Mouse (Mus musculus): Measurements from ENCODE around the gene Mybph. TPM values are rescaled to one million over a fixed set of nuclear protein-coding genes. Genes with fewer than 3 reads are reported as not detected.

Gene Mybph
- polyA plus RNA-seq, 1 experiment from 2014 or later = 55.8 TPM

- Histone ChIP-seq H3K27me3 (no peaks in the 10 kb centered on the region), H3K9ac (no peak overlapping the region), H3K36me3 (no peaks in the 10 kb centered on the region), H3K9me3 (no peaks in the 10 kb centered on the region), H3K4me3 (no peak overlapping the region), H3K27ac (no peak overlapping the region), H3K4me1 (peaks cover 18% of the 10 kb centered on the region), H3K4me2 (no peak overlapping the region)
- WGBS = 50% methylated on average over 2 of the region's 2 CpGs
- ATAC-seq (ENCODE audit: insufficient number of reproducible peaks, low FRiP score, low TSS enrichment, low read depth) = no peak
These were observed 7.2 kb downstream of the Mybph start for GRCm38 (mm10) chr1:134200481-134200880.

- H3K27ac ChIP-seq = no peak overlapping the region
- no peak overlapping the region for H3K9ac ChIP-seq
- peaks cover 14% of the 10 kb centered on the region for H3K4me1 ChIP-seq
- H3K4me3 ChIP-seq = no peak overlapping the region
- no peak overlapping the region for H3K4me2 ChIP-seq
- ATAC-seq (ENCODE audit: insufficient number of reproducible peaks, low FRiP score, low TSS enrichment, low read depth) = no peak
- H3K36me3 ChIP-seq = no peaks in the 10 kb centered on the region
- 84% methylated on average over 6 of the region's 6 CpGs for WGBS
- no peaks in the 10 kb centered on the region for H3K9me3 ChIP-seq
- no peaks in the 10 kb centered on the region for H3K27me3 ChIP-seq
These were observed 7.9 kb downstream of the Mybph start for GRCm38 (mm10) chr1:134200998-134201686.

- no peak overlapping the region for H3K9ac ChIP-seq
- no peak overlapping the region for H3K4me3 ChIP-seq
- no peak overlapping the region for H3K27ac ChIP-seq
- WGBS = 47% methylated on average over 3 of the region's 3 CpGs
- H3K4me1 ChIP-seq = peaks cover 13% of the 10 kb centered on the region
- no peak for ATAC-seq (ENCODE audit: insufficient number of reproducible peaks, low FRiP score, low TSS enrichment, low read depth)
- H3K27me3 ChIP-seq = no peaks in the 10 kb centered on the region
- no peak overlapping the region for H3K4me2 ChIP-seq
- H3K9me3 ChIP-seq = no peaks in the 10 kb centered on the region
- no peaks in the 10 kb centered on the region for H3K36me3 ChIP-seq
These were observed 8.6 kb downstream of the Mybph start for GRCm38 (mm10) chr1:134201751-134202420.

GRCm38 (mm10) chr1:134204230-134204629 lies 11.0 kb downstream of the Mybph start:
- Histone ChIP-seq H3K27ac (no peak overlapping the region), H3K4me1 (peaks cover 12% of the 10 kb centered on the region; the same call in 1 of the 2 replicates), H3K4me2 (no peak overlapping the region), H3K9ac (no peak overlapping the region), H3K4me3 (no peak overlapping the region), H3K36me3 (no peaks in the 10 kb centered on the region), H3K27me3 (no peaks in the 10 kb centered on the region), H3K9me3 (no peaks in the 10 kb centered on the region)
- 89% methylated on average over 13 of the region's 13 CpGs for WGBS
- no peak for ATAC-seq (ENCODE audit: insufficient number of reproducible peaks, low FRiP score, low TSS enrichment, low read depth)

DNA sequence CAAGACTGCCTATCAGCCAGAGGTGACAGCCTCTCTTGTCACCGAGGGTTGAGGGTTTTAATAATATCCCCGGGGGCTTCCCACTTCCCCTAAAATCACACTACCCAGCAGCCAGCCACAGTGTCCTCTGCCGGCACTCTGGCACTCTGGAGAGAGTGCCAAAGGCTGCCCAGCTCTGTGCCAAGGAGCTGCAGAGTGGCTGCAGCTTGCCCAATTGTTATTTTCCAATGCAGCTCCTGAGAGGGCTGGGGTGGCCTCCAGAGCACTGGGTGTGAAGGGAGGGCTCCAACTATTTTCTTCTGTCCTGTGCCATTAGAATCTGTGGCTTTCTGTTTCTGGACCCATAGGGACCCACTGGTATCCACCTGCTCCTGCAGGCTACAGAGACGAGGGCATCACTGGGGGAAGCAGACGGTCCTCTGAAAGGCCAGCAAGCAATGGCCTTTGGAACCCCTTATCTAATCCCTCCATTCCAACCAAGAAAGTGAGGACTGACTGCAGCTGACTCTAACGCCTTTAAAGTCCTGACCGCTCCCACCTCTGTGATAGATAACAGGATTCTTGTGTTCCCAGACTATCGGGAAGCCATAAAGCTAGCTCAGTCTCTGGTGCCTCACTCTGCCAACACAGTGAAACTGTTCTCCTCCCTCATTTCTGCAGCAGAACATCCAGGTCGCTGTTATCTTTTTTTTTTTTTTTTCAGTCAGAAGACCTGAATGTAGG lies 12.2 kb downstream of the Mybph start:
- peaks cover 12% of the 10 kb centered on the region; the same call in 1 of the 2 replicates for H3K4me1 ChIP-seq
- 47% methylated on average over 9 of the region's 9 CpGs for WGBS

GRCm38 (mm10) chr1:134206085-134206484 lies 12.8 kb downstream of the Mybph start:
- H3K4me2 ChIP-seq = no peak overlapping the region
- no peak for ATAC-seq (ENCODE audit: insufficient number of reproducible peaks, low FRiP score, low TSS enrichment, low read depth)
- H3K4me3 ChIP-seq = no peak overlapping the region
- peaks cover 18% of the 10 kb centered on the region for H3K4me1 ChIP-seq
- H3K9me3 ChIP-seq = no peaks in the 10 kb centered on the region
- H3K27me3 ChIP-seq = no peaks in the 10 kb centered on the region
- H3K9ac ChIP-seq = no peak overlapping the region
- H3K27ac ChIP-seq = no peak overlapping the region
- 40% methylated on average over 5 of the region's 5 CpGs for WGBS
- no peaks in the 10 kb centered on the region for H3K36me3 ChIP-seq

More for the DNA sequence above, 12.2 kb downstream of the Mybph start:
- Histone ChIP-seq H3K27ac (no peak overlapping the region), H3K4me2 (no peak overlapping the region), H3K9ac (no peak overlapping the region), H3K4me3 (no peak overlapping the region), H3K9me3 (no peaks in the 10 kb centered on the region), H3K27me3 (no peaks in the 10 kb centered on the region), H3K36me3 (no peaks in the 10 kb centered on the region)
- ATAC-seq (ENCODE audit: insufficient number of reproducible peaks, low FRiP score, low TSS enrichment, low read depth) = no peak

DNA sequence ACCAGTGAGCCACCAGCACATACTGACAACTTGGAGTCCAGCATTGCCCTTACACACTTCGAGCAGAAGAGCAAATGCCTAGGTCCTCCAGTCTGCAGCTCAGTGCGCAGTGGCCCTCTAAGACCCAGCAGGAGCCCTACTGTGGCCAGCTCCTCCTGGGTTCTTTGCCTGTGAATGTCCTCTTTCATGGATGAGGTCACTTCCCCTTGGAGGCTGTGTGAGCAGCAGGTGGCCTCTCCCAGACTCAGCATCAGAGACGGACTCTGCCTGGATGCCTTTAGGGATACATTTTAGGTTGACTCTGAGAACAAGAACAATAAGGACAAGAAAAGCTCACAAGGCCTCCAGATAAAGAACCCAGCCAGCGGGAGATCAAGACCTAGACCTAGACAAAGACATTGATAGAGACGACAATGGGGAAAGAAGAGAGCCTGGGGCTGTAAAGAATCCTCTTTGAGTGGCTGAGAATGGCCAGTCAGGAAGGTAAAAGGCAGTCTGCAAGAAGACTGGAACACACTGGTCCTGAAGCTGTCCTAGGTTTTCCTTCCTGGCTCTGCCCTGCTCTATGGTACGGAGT lies 17.0 kb downstream of the Mybph start:
- H3K36me3 ChIP-seq = no peaks in the 10 kb centered on the region
- H3K4me3 ChIP-seq = no peak overlapping the region
- no peaks in the 10 kb centered on the region for H3K9me3 ChIP-seq
- no peak overlapping the region for H3K4me2 ChIP-seq
- WGBS = 63% methylated on average over 6 of the region's 6 CpGs
- no peak for ATAC-seq (ENCODE audit: insufficient number of reproducible peaks, low FRiP score, low TSS enrichment, low read depth)
- no peak overlapping the region for H3K27ac ChIP-seq
- peaks cover 28% of the 10 kb centered on the region for H3K4me1 ChIP-seq
- no peak overlapping the region for H3K9ac ChIP-seq
- H3K27me3 ChIP-seq = 0 out of 2 replicates have a peak, but pooled peaks cover 3% of the 10 kb centered on the region

DNA sequence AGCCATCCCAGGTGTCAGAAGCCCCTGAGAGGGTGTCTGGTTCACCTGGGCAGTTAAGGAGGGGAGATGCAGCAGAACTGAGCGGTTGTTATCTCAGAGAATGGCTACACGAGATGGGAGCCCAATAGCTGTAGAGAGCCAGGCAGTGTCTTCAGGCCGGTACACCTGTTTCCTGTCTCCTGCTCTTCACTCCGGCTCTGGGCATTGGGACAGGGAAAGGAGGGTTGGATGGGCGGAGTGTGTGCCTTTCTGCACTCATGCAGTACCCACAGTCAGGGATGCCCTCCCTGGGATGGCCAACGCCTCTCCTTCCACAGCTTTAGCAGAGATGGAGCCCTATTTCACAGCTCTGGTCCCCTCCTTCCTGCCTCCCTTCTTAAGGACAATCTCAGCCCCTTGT lies 17.8 kb downstream of the Mybph start:
- Histone ChIP-seq H3K27ac (no peak overlapping the region), H3K9me3 (no peaks in the 10 kb centered on the region), H3K4me1 (peaks cover 30% of the 10 kb centered on the region), H3K27me3 (0 out of 2 replicates have a peak, but pooled peaks cover 3% of the 10 kb centered on the region), H3K9ac (no peak overlapping the region), H3K36me3 (no peaks in the 10 kb centered on the region), H3K4me2 (no peak overlapping the region), H3K4me3 (no peak overlapping the region)
- no peak for ATAC-seq (ENCODE audit: insufficient number of reproducible peaks, low FRiP score, low TSS enrichment, low read depth)
- WGBS = 43% methylated on average over 6 of the region's 6 CpGs

- Histone ChIP-seq H3K4me2 (no peak overlapping the region), H3K9me3 (no peaks in the 10 kb centered on the region), H3K9ac (no peak overlapping the region), H3K4me3 (no peak overlapping the region), H3K36me3 (no peaks in the 10 kb centered on the region), H3K27me3 (0 out of 2 replicates have a peak, but pooled peaks cover 3% of the 10 kb centered on the region), H3K27ac (no peak overlapping the region), H3K4me1 (peaks cover 27% of the 10 kb centered on the region)
- WGBS = 14% methylated on average over 2 of the region's 2 CpGs
- ATAC-seq (ENCODE audit: insufficient number of reproducible peaks, low FRiP score, low TSS enrichment, low read depth) = no peak
These were observed 18.4 kb downstream of the Mybph start for GRCm38 (mm10) chr1:134211631-134212030.

GRCm38 (mm10) chr1:134212351-134212750 lies 19.1 kb downstream of the Mybph start:
- peaks cover 26% of the 10 kb centered on the region for H3K4me1 ChIP-seq
- WGBS = 80% methylated on average over 6 of the region's 6 CpGs
- H3K4me2 ChIP-seq = no peak overlapping the region
- H3K36me3 ChIP-seq = no peaks in the 10 kb centered on the region
- 0 out of 2 replicates have a peak, but pooled peaks cover 3% of the 10 kb centered on the region for H3K27me3 ChIP-seq
- ATAC-seq (ENCODE audit: insufficient number of reproducible peaks, low FRiP score, low TSS enrichment, low read depth) = no peak
- no peak overlapping the region for H3K27ac ChIP-seq
- no peaks in the 10 kb centered on the region for H3K9me3 ChIP-seq
- no peak overlapping the region for H3K4me3 ChIP-seq
- no peak overlapping the region for H3K9ac ChIP-seq

DNA sequence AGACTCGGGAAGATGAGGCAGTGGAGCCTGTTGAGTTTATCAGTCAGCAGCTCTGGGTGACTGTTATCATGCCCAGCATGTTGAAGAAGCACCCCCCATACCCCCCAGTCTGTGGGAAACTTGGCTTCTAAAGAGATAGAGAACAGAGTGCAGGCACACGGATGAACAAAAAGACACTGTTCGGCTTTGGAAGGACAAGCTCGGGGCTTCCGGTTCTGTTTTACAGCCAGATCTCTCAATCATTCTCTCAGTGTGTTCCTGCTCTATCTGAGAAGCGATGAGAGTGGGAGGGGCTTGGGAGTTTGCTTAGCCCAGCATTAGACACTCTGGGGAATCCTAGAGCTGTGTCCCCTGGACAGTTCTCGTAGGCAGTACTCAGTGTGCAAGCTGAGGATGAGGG lies 20.2 kb downstream of the Mybph start:
- Histone ChIP-seq H3K4me2 (no peak overlapping the region), H3K27ac (no peak overlapping the region), H3K4me3 (no peak overlapping the region), H3K9me3 (no peaks in the 10 kb centered on the region), H3K4me1 (peaks cover 26% of the 10 kb centered on the region), H3K27me3 (0 out of 2 replicates have a peak, but pooled peaks cover 3% of the 10 kb centered on the region), H3K36me3 (no peaks in the 10 kb centered on the region), H3K9ac (no peak overlapping the region)
- WGBS = 73% methylated on average over 7 of the region's 7 CpGs
- no peak for ATAC-seq (ENCODE audit: insufficient number of reproducible peaks, low FRiP score, low TSS enrichment, low read depth)
